Mouse (Mus musculus) intestine, embryonic 14.5 days (tissue): ENCODE data around the gene Zfp1. TPM values are rescaled to one million over a fixed set of nuclear protein-coding genes. Genes with fewer than 3 reads are reported as not detected.

ENCODE experiments used
- ATAC-seq: fragments of 200-750 bp; cut with Nextera tagmentation; replicated peaks from 2 replicates; pipeline ENCODE4 v1.8.0; 2017; ENCODE audit warnings: low read depth, moderate number of reproducible peaks, moderate TSS enrichment, moderate library complexity; ENCODE audit not compliant: low FRiP score, low TSS enrichment
- DNase-seq: peaks from one replicate; pipeline ENCODE4 v3.0.0-alpha.2; 2018; ENCODE audit warnings: low spot score
- H3K27ac ChIP-seq: fragments of 300-500 bp; sonication (generic); 2 replicates; pipeline ENCODE4 v1.5.1; 2014; ENCODE audit warnings: low read depth, mild to moderate bottlenecking, control low read depth
- H3K27me3 ChIP-seq: fragments of 300-500 bp; sonication (generic); replicated peaks from 2 replicates; pipeline ENCODE4 v1.6.1; 2014; ENCODE audit warnings: low read length, control low read depth; ENCODE audit not compliant: control insufficient read depth, insufficient read depth
- H3K36me3 ChIP-seq: fragments of 300-500 bp; sonication (generic); 2 replicates; pipeline ENCODE4 v1.6.1; 2014; ENCODE audit warnings: low read length, control low read depth; ENCODE audit not compliant: control insufficient read depth, insufficient read depth
- H3K4me1 ChIP-seq: fragments of 300-500 bp; sonication (generic); replicated peaks from 2 replicates; pipeline ENCODE4 v1.6.1; 2014; ENCODE audit warnings: low read length, control low read depth, mixed read lengths; ENCODE audit not compliant: control insufficient read depth, insufficient read depth
- H3K4me2 ChIP-seq: fragments of 300-500 bp; sonication (generic); 2 replicates; pipeline ENCODE4 v1.6.1; 2014; ENCODE audit warnings: low read length
- H3K4me3 ChIP-seq: fragments of 300-500 bp; sonication (generic); 2 replicates; pipeline ENCODE4 v1.5.1; 2014; ENCODE audit warnings: low read depth, low read length, control low read depth, mixed read lengths
- H3K9ac ChIP-seq: fragments of 300-500 bp; sonication (generic); 2 replicates; pipeline ENCODE4 v1.6.1; 2014; ENCODE audit warnings: mild to moderate bottlenecking, low read length
- H3K9me3 ChIP-seq: fragments of 300-500 bp; sonication (generic); 2 replicates; pipeline ENCODE4 v1.6.1; 2016; ENCODE audit warnings: low read length, control low read depth; ENCODE audit not compliant: control insufficient read depth
- WGBS: fragments of 180-500 bp; shearing (Covaris S2); extraction: QIAGEN DNeasy Blood & Tissue Kit; methylation state at CpG from one replicate; pipeline ENCODE4 v1.1.7; 2014; 5-methylcytosine and 5-hydroxymethylcytosine counted together
- polyA plus RNA-seq: library from polyadenylated mRNA; unstranded; fragments of >200 nt; fragmentation: Nextera tagmentation; extraction: Ambion mirVana; gene quantifications from 2 replicates; pipeline ENCODE4 v1.2.1, GENCODE M21; 2014

Gene Zfp1
- polyA plus RNA-seq, 1 experiment from 2014 or later: 20.5 TPM

GRCm38 (mm10) chr8:111628401-111628800 is 14.8 kb upstream of the Zfp1 start:
- no peak overlapping the region for H3K9ac ChIP-seq

GRCm38 (mm10) chr8:111628894-111629501 is 14.2 kb upstream of the Zfp1 start:
- H3K4me1 ChIP-seq: 0 out of 2 replicates have a peak, but pooled peaks cover 4% of the 10 kb centered on the region
- no peaks in the 10 kb centered on the region for H3K27me3 ChIP-seq
- ATAC-seq (no peak), DNase-seq (no peak)
- 87% methylated on average over 19 of the region's 19 CpGs for WGBS
- H3K9ac ChIP-seq: no peak overlapping the region
- no peak overlapping the region for H3K27ac ChIP-seq
- no peak overlapping the region for H3K4me3 ChIP-seq
- H3K9me3 ChIP-seq: no peaks in the 10 kb centered on the region
- no peaks in the 10 kb centered on the region; the same call in none of the 2 replicates for H3K36me3 ChIP-seq
- H3K4me2 ChIP-seq: no peak overlapping the region

More at GRCm38 (mm10) chr8:111628401-111628800, 14.8 kb upstream of the Zfp1 start:
- Histone ChIP-seq H3K27ac (no peak overlapping the region), H3K27me3 (no peaks in the 10 kb centered on the region), H3K4me1 (0 out of 2 replicates have a peak, but pooled peaks cover 4% of the 10 kb centered on the region), H3K9me3 (no peaks in the 10 kb centered on the region), H3K36me3 (no peaks in the 10 kb centered on the region; the same call in none of the 2 replicates), H3K4me2 (no peak overlapping the region), H3K4me3 (no peak overlapping the region)
- ATAC-seq (no peak), DNase-seq (no peak)
- 92% methylated on average over 12 of the region's 12 CpGs for WGBS

DNA sequence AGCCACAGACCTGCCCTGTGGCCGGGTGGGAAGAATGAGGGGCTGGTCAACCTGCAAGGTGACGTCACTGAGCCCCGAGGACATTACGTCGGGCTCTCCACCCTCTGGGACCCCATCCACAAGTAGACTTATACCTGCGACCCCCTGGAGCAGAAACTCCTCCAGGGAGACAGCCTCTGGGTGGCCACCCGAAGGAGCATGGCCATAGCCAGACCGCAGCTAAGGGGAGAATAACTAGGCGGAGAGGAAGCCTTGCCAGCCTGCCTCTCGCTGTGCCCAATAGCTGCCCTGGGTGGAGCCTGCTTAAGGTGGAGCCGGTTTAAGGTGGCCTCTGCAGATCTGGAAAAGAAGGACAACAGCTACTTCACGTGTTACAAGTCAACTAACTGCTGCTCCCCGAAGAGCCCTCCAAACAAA is 13.1 kb upstream of the Zfp1 start, which contains the start of gene Ldhd:
Ldhd (minus strand) TSS at position 270 of the 417 bp plus-strand sequence.
- ATAC-seq: peak; percentile 50
- Histone ChIP-seq H3K4me1 (0 out of 2 replicates have a peak, but pooled peaks cover 4% of the 10 kb centered on the region), H3K4me3 (peak within 1 kb of the TSS; percentile 23), H3K36me3 (no peaks in the 10 kb centered on the region; the same call in 1 of the 2 replicates), H3K4me2 (peak within 1 kb of the TSS; percentile 45), H3K27me3 (no peaks in the 10 kb centered on the region), H3K9ac (peak within 1 kb of the TSS; percentile 12; the same call in 1 of the 2 replicates), H3K27ac (no peak within 1 kb of the TSS), H3K9me3 (no peaks in the 10 kb centered on the region)
- 23% methylated on average over 13 of the region's 13 CpGs for WGBS
- DNase-seq: no peak

DNA sequence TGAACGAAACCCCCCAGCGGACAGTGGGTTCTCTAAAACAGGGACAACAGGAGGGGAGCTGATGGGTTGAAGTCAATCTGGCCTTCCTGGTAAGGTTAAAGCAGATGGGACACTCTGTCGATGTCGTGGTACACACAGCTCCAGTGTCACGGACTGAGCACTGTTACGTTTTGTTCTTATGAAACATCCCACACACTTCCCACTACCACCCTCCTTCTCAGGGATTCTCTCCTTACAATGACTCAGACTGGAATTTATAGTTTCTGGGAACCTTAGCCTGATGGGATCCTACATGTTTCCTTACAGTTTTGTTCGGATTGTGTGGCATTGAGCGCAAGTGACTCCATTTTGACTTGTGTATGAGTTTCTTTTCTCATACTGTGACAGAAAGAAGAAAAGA is 11.6 kb upstream of the Zfp1 start:
- H3K36me3 ChIP-seq: no peaks in the 10 kb centered on the region; the same call in 1 of the 2 replicates

GRCm38 (mm10) chr8:111632976-111633375 is 10.2 kb upstream of the Zfp1 start:
- no peak overlapping the region for H3K4me2 ChIP-seq
- no peaks in the 10 kb centered on the region for H3K36me3 ChIP-seq
- no peak overlapping the region for H3K27ac ChIP-seq
- WGBS: 95% methylated on average over 3 of the region's 3 CpGs
- no peaks in the 10 kb centered on the region for H3K27me3 ChIP-seq
- ATAC-seq (no peak), DNase-seq (no peak)
- H3K4me3 ChIP-seq: no peak overlapping the region
- H3K9ac ChIP-seq: no peak overlapping the region
- no peaks in the 10 kb centered on the region for H3K4me1 ChIP-seq
- no peaks in the 10 kb centered on the region for H3K9me3 ChIP-seq

More for the DNA sequence above, 11.6 kb upstream of the Zfp1 start:
- no peaks in the 10 kb centered on the region for H3K4me1 ChIP-seq
- H3K27me3 ChIP-seq: no peaks in the 10 kb centered on the region
- no peaks in the 10 kb centered on the region for H3K9me3 ChIP-seq
- no peak overlapping the region for H3K4me2 ChIP-seq
- H3K9ac ChIP-seq: no peak overlapping the region
- no peak overlapping the region for H3K27ac ChIP-seq
- H3K4me3 ChIP-seq: no peak overlapping the region
- WGBS: 88% methylated on average over 8 of the region's 8 CpGs
- DNase-seq (no peak), ATAC-seq (no peak)

- Histone ChIP-seq H3K9me3 (no peaks in the 10 kb centered on the region), H3K27ac (no peak overlapping the region), H3K36me3 (no peaks in the 10 kb centered on the region), H3K4me2 (no peak overlapping the region), H3K4me3 (no peak overlapping the region), H3K4me1 (peaks cover 5% of the 10 kb centered on the region; the same call in 1 of the 2 replicates), H3K9ac (no peak overlapping the region), H3K27me3 (no peaks in the 10 kb centered on the region)
- 0 out of 2 replicates have a peak, but pooled peaks have one; percentile 26 for ATAC-seq
- DNase-seq: no peak
These were observed 5.1 kb upstream of the Zfp1 start for GRCm38 (mm10) chr8:111638086-111638485.

- Histone ChIP-seq H3K9ac (no peak overlapping the region), H3K9me3 (no peaks in the 10 kb centered on the region), H3K27ac (no peak overlapping the region), H3K27me3 (no peaks in the 10 kb centered on the region), H3K36me3 (no peaks in the 10 kb centered on the region), H3K4me3 (no peak overlapping the region), H3K4me1 (peaks cover 5% of the 10 kb centered on the region; the same call in 1 of the 2 replicates), H3K4me2 (no peak overlapping the region)
- 89% methylated on average over 2 of the region's 2 CpGs for WGBS
- ATAC-seq (no peak), DNase-seq (no peak)
These were observed 2.1 kb upstream of the Zfp1 start for GRCm38 (mm10) chr8:111641064-111641463.

GRCm38 (mm10) chr8:111642496-111642895 is 705 bp upstream of the Zfp1 start:
- 46% methylated on average over 5 of the region's 5 CpGs for WGBS
- Histone ChIP-seq H3K9ac (peak overlapping the region; percentile 85), H3K4me1 (peaks cover 5% of the 10 kb centered on the region; the same call in 1 of the 2 replicates), H3K27ac (peak overlapping the region; percentile 95; the same call in 1 of the 2 replicates), H3K4me3 (peak overlapping the region; percentile 70), H3K36me3 (no peaks in the 10 kb centered on the region), H3K9me3 (no peaks in the 10 kb centered on the region), H3K27me3 (no peaks in the 10 kb centered on the region), H3K4me2 (peak overlapping the region; percentile 78)
- ATAC-seq: no peak
- no peak for DNase-seq

- H3K4me1 ChIP-seq: peaks cover 5% of the 10 kb centered on the region; the same call in 1 of the 2 replicates
- peak overlapping the region; percentile 95 for H3K27ac ChIP-seq
- WGBS: 7% methylated on average over 5 of the region's 5 CpGs
- ATAC-seq (peak; percentile 25; the same call in 1 of the 2 replicates), DNase-seq (peak; percentile 74)
- H3K9ac ChIP-seq: peak overlapping the region; percentile 85
- no peaks in the 10 kb centered on the region for H3K36me3 ChIP-seq
- no peaks in the 10 kb centered on the region for H3K27me3 ChIP-seq
- H3K9me3 ChIP-seq: no peaks in the 10 kb centered on the region
- H3K4me3 ChIP-seq: peak overlapping the region; percentile 70
- H3K4me2 ChIP-seq: peak overlapping the region; percentile 78
These were observed 300 bp upstream of the Zfp1 start for GRCm38 (mm10) chr8:111642939-111643263.
